Mouse (Mus musculus) liver, embryonic 12.5 days (tissue): ENCODE results near the gene Naaladl1. TPM values are rescaled to one million over a fixed set of nuclear protein-coding genes. Genes with fewer than 3 reads are reported as not detected.
"Not testable (repeated sequence)": the region's sequence is repeated elsewhere in the genome, so short reads cannot be mapped to it uniquely, and the experiment has no call there.

Experiments used
- ATAC-seq: fragments of 200-750 bp; cut with Nextera tagmentation; 2 replicates; pipeline ENCODE4 v1.8.0; 2017; ENCODE audit warnings: moderate number of reproducible peaks, mild to moderate bottlenecking, moderate library complexity
- H3K27ac ChIP-seq: fragments of 300-500 bp; sonication (generic); 2 replicates; pipeline ENCODE4 v1.5.1; 2016; ENCODE audit warnings: mild to moderate bottlenecking
- H3K27me3 ChIP-seq: fragments of 300-500 bp; sonication (generic); replicated peaks from 2 replicates; pipeline ENCODE4 v1.6.1; 2016; ENCODE audit warnings: mild to moderate bottlenecking, moderate library complexity
- H3K36me3 ChIP-seq: fragments of 300-500 bp; sonication (generic); 2 replicates; pipeline ENCODE4 v1.6.1; 2016; ENCODE audit warnings: mild to moderate bottlenecking, moderate library complexity
- H3K4me1 ChIP-seq: fragments of 300-500 bp; sonication (generic); 2 replicates; pipeline ENCODE4 v1.6.1; 2016
- H3K4me2 ChIP-seq: fragments of 300-500 bp; sonication (generic); 2 replicates; pipeline ENCODE4 v1.6.1; 2016; ENCODE audit warnings: mild to moderate bottlenecking, moderate library complexity
- H3K4me3 ChIP-seq: fragments of 300-500 bp; sonication (generic); 2 replicates; pipeline ENCODE4 v1.5.1; 2016; ENCODE audit warnings: mild to moderate bottlenecking, moderate library complexity
- H3K9ac ChIP-seq: fragments of 300-500 bp; sonication (generic); 2 replicates; pipeline ENCODE4 v1.6.1; 2016; ENCODE audit warnings: mild to moderate bottlenecking, moderate library complexity
- H3K9me3 ChIP-seq: fragments of 300-500 bp; sonication (generic); replicated peaks from 2 replicates; pipeline ENCODE4 v1.6.1; 2016; ENCODE audit warnings: mild to moderate bottlenecking, moderate library complexity
- WGBS: fragments of 180-500 bp; shearing (Covaris S2); methylation state at CpG from one replicate; pipeline ENCODE4 v1.1.7; 2016; ENCODE audit not compliant: insufficient replicate concordance; 5-methylcytosine and 5-hydroxymethylcytosine counted together
- polyA plus RNA-seq: library from polyadenylated mRNA; unstranded; fragments of >200 nt; fragmentation: Nextera tagmentation; extraction: Ambion mirVana; gene quantifications from 2 replicates; pipeline ENCODE4 v1.2.1, GENCODE M21; 2016

Gene Naaladl1
- polyA plus RNA-seq, 1 experiment from 2014 or later, result 2.8 TPM

- Histone ChIP-seq H3K4me1 (peaks cover 36% of the 10 kb centered on the region), H3K9ac (no peak overlapping the region)
Observed at GRCm38 (mm10) chr19:6121761-6122160, 16.2 kb downstream of the Naaladl1 start.

GRCm38 (mm10) chr19:6123330-6123729 lies 17.7 kb downstream of the Naaladl1 start:
- ATAC-seq, result no peak
- Histone ChIP-seq H3K36me3 (peaks cover 46% of the 10 kb centered on the region), H3K4me1 (peaks cover 33% of the 10 kb centered on the region), H3K27ac (no peak overlapping the region), H3K4me3 (no peak overlapping the region), H3K27me3 (no peaks in the 10 kb centered on the region), H3K4me2 (no peak overlapping the region), H3K9ac (no peak overlapping the region), H3K9me3 (no peaks in the 10 kb centered on the region)
- 80% methylated on average over 8 of the region's 8 CpGs for WGBS

More at GRCm38 (mm10) chr19:6121761-6122160, 16.2 kb downstream of the Naaladl1 start:
- Histone ChIP-seq H3K4me3 (peak overlapping the region; percentile 22), H3K9me3 (no peaks in the 10 kb centered on the region), H3K4me2 (peak overlapping the region; percentile 23), H3K27me3 (no peaks in the 10 kb centered on the region), H3K36me3 (peaks cover 48% of the 10 kb centered on the region), H3K27ac (peak overlapping the region; percentile 2; the same call in 1 of the 2 replicates)
- ATAC-seq, result no peak
- WGBS, result 53% methylated on average over 19 of the region's 19 CpGs

GRCm38 (mm10) chr19:6124898-6125297 lies 19.3 kb downstream of the Naaladl1 start:
- peaks cover 40% of the 10 kb centered on the region for H3K36me3 ChIP-seq
- H3K9ac ChIP-seq, result no peak overlapping the region
- no peaks in the 10 kb centered on the region for H3K27me3 ChIP-seq
- WGBS, result 62% methylated on average over 2 of the region's 2 CpGs
- no peak overlapping the region for H3K4me3 ChIP-seq
- no peak for ATAC-seq
- peaks cover 39% of the 10 kb centered on the region for H3K4me1 ChIP-seq
- 0 out of 2 replicates have a peak overlapping the region, but pooled peaks have one; percentile 10 for H3K27ac ChIP-seq
- no peak overlapping the region for H3K4me2 ChIP-seq
- H3K9me3 ChIP-seq, result no peaks in the 10 kb centered on the region

- Histone ChIP-seq H3K27ac (peak overlapping the region; percentile 99), H3K27me3 (no peaks in the 10 kb centered on the region), H3K4me1 (peaks cover 53% of the 10 kb centered on the region), H3K9me3 (no peaks in the 10 kb centered on the region), H3K4me2 (peak overlapping the region; percentile 80), H3K36me3 (peaks cover 26% of the 10 kb centered on the region), H3K4me3 (peak overlapping the region; percentile 68), H3K9ac (peak overlapping the region; percentile 81)
- ATAC-seq, result no peak
- WGBS, result 16% methylated on average over 4 of the region's 4 CpGs
Observed at GRCm38 (mm10) chr19:6126289-6126688, 20.7 kb downstream of the Naaladl1 start.

GRCm38 (mm10) chr19:6126789-6127580 lies 21.4 kb downstream of the Naaladl1 start:
- H3K36me3 ChIP-seq, result peaks cover 19% of the 10 kb centered on the region
- ATAC-seq, result no peak
- H3K9me3 ChIP-seq, result no peaks in the 10 kb centered on the region
- H3K4me2 ChIP-seq, result peak overlapping the region; percentile 80
- peak overlapping the region; percentile 99 for H3K27ac ChIP-seq
- no peaks in the 10 kb centered on the region for H3K27me3 ChIP-seq
- 57% methylated on average over 10 of the region's 10 CpGs for WGBS
- H3K9ac ChIP-seq, result peak overlapping the region; percentile 81
- peaks cover 56% of the 10 kb centered on the region for H3K4me1 ChIP-seq
- peak overlapping the region; percentile 68 for H3K4me3 ChIP-seq

GRCm38 (mm10) chr19:6127760-6128341 lies 22.3 kb downstream of the Naaladl1 start, which contains the start of gene Snx15:
TSS of gene Snx15 (minus strand) at chr19:6128304.
- Histone ChIP-seq H3K27me3 (no peaks in the 10 kb centered on the region), H3K36me3 (peaks cover 16% of the 10 kb centered on the region), H3K4me3 (peak within 1 kb of the TSS; percentile 68), H3K27ac (peak within 1 kb of the TSS; percentile 99), H3K9me3 (no peaks in the 10 kb centered on the region), H3K4me2 (peak within 1 kb of the TSS; percentile 80), H3K4me1 (peaks cover 62% of the 10 kb centered on the region), H3K9ac (peak within 1 kb of the TSS; percentile 81)
- under 1% methylated on average over 32 of the region's 32 CpGs for WGBS
- ATAC-seq, result peak; percentile 83

GRCm38 (mm10) chr19:6130414-6131128 lies 25.0 kb downstream of the Naaladl1 start:
- Histone ChIP-seq H3K36me3 (peaks cover 18% of the 10 kb centered on the region), H3K9ac (peak overlapping the region; percentile 53; the same call in 1 of the 2 replicates), H3K4me2 (peak overlapping the region; percentile 65), H3K4me1 (peaks cover 79% of the 10 kb centered on the region), H3K4me3 (peak overlapping the region; percentile 38), H3K27ac (peak overlapping the region; percentile 93)
- ATAC-seq, H3K27me3 ChIP-seq, H3K9me3 ChIP-seq: not testable (repeated sequence)
- 56% methylated on average over 7 of the region's 7 CpGs for WGBS

GRCm38 (mm10) chr19:6132171-6132827 lies 26.7 kb downstream of the Naaladl1 start:
- peak overlapping the region; percentile 53 for H3K9ac ChIP-seq
- ATAC-seq, result peak; percentile 86
- H3K4me3 ChIP-seq, result peak overlapping the region; percentile 38
- no peaks in the 10 kb centered on the region for H3K27me3 ChIP-seq
- whole genome bisulfite sequencing, result 56% methylated on average over 7 of the region's 7 CpGs
- no peaks in the 10 kb centered on the region for H3K9me3 ChIP-seq
- H3K4me1 ChIP-seq, result peaks cover 67% of the 10 kb centered on the region
- peak overlapping the region; percentile 93 for H3K27ac ChIP-seq
- peaks cover 32% of the 10 kb centered on the region for H3K36me3 ChIP-seq
- peak overlapping the region; percentile 65 for H3K4me2 ChIP-seq

- not testable (repeated sequence) for H3K9me3 ChIP-seq, H3K27me3 ChIP-seq
- Histone ChIP-seq H3K9ac (peak overlapping the region; percentile 53), H3K27ac (peak overlapping the region; percentile 93), H3K4me2 (peak overlapping the region; percentile 65), H3K4me3 (peak overlapping the region; percentile 38), H3K4me1 (peaks cover 67% of the 10 kb centered on the region), H3K36me3 (peaks cover 36% of the 10 kb centered on the region)
- peak; percentile 51 for ATAC-seq
- WGBS, result 37% methylated on average over 1 of the region's 1 CpGs
Observed at GRCm38 (mm10) chr19:6133197-6133596, 27.6 kb downstream of the Naaladl1 start.

GRCm38 (mm10) chr19:6136397-6136796 lies 30.8 kb downstream of the Naaladl1 start:
- peak overlapping the region; percentile 24; the same call in 1 of the 2 replicates for H3K27ac ChIP-seq
- WGBS, result 84% methylated on average over 3 of the region's 3 CpGs

GRCm38 (mm10) chr19:6139701-6140100 lies 34.1 kb downstream of the Naaladl1 start:
- 87% methylated on average over 6 of the region's 6 CpGs for WGBS
- peaks cover 33% of the 10 kb centered on the region for H3K4me1 ChIP-seq
- peak overlapping the region; percentile 97 for H3K27ac ChIP-seq
- no peaks in the 10 kb centered on the region; the same call in 1 of the 2 replicates for H3K27me3 ChIP-seq
- peak overlapping the region; percentile 95 for H3K4me2 ChIP-seq
- H3K9ac ChIP-seq, result peak overlapping the region; percentile 85
- H3K36me3 ChIP-seq, result peaks cover 34% of the 10 kb centered on the region
- no peaks in the 10 kb centered on the region for H3K9me3 ChIP-seq
- no peak for ATAC-seq
- peak overlapping the region; percentile 75 for H3K4me3 ChIP-seq

More at GRCm38 (mm10) chr19:6136397-6136796, 30.8 kb downstream of the Naaladl1 start:
- Histone ChIP-seq H3K9ac (no peak overlapping the region), H3K4me3 (no peak overlapping the region), H3K9me3 (no peaks in the 10 kb centered on the region), H3K27me3 (no peaks in the 10 kb centered on the region), H3K4me2 (no peak overlapping the region), H3K4me1 (peaks cover 57% of the 10 kb centered on the region), H3K36me3 (peaks cover 40% of the 10 kb centered on the region)
- no peak for ATAC-seq
